Mouse (Mus musculus) limb, embryonic 14.5 days (tissue): ENCODE measurements at regions not wholly inside any gene's neighbourhood (a gene's known extent, or its start where the extent isn't known, plus 50 kb on each side); places are given as distances from the start of the nearest gene placed in this dataset.

ENCODE experiments used
- ATAC-seq: fragments of 200-750 bp; cut with Nextera tagmentation; 2 replicates; pipeline ENCODE4 v1.8.0; 2017; ENCODE audit warnings: low read depth, moderate number of reproducible peaks, moderate TSS enrichment; ENCODE audit not compliant: low FRiP score
- DNase-seq: peaks from one replicate; pipeline ENCODE4 v3.0.0-alpha.2; 2015; ENCODE audit warnings: low spot score
- H3K27ac ChIP-seq: fragments of 300-500 bp; sonication (generic); replicated peaks from 2 replicates; pipeline ENCODE4 v1.5.1; 2014; ENCODE audit warnings: low read depth, mild to moderate bottlenecking, low read length, moderate library complexity, mixed read lengths
- H3K27me3 ChIP-seq: fragments of 300-500 bp; sonication (generic); 2 replicates; pipeline ENCODE4 v1.6.1; 2014; ENCODE audit warnings: low read length, mixed read lengths; ENCODE audit not compliant: control insufficient read depth, insufficient read depth
- H3K36me3 ChIP-seq: fragments of 300-500 bp; sonication (generic); 2 replicates; pipeline ENCODE4 v1.6.1; 2014; ENCODE audit warnings: mild to moderate bottlenecking, low read length, moderate library complexity, mixed read lengths; ENCODE audit not compliant: control insufficient read depth, insufficient read depth
- H3K4me1 ChIP-seq: fragments of 300-500 bp; sonication (generic); 2 replicates; pipeline ENCODE4 v1.6.1; 2014; ENCODE audit warnings: antibody characterized with exemption, low read length, mixed read lengths; ENCODE audit not compliant: control insufficient read depth, insufficient read depth
- H3K4me2 ChIP-seq: fragments of 300-500 bp; sonication (generic); replicated peaks from 2 replicates; pipeline ENCODE4 v1.6.1; 2014; ENCODE audit warnings: low read depth, mild to moderate bottlenecking, low read length, moderate library complexity; ENCODE audit not compliant: severe bottlenecking
- H3K4me3 ChIP-seq: fragments of 300-500 bp; sonication (generic); replicated peaks from 2 replicates; pipeline ENCODE4 v1.5.1; 2014; ENCODE audit warnings: low read length
- H3K9ac ChIP-seq: fragments of 300-500 bp; sonication (generic); 2 replicates; pipeline ENCODE4 v1.6.1; 2014; ENCODE audit warnings: mild to moderate bottlenecking, low read depth, low read length, moderate library complexity; ENCODE audit not compliant: severe bottlenecking
- H3K9me3 ChIP-seq: fragments of 300-500 bp; sonication (generic); 2 replicates; pipeline ENCODE4 v1.6.1; 2016; ENCODE audit warnings: low read length; ENCODE audit not compliant: control insufficient read depth
- POLR2A ChIP-seq: fragments of 200-500 bp; IDR thresholded peaks from 2 replicates; pipeline ENCODE4 v1.8.0; 2012; ENCODE audit warnings: inconsistent platforms, mild to moderate bottlenecking, moderate library complexity, borderline replicate concordance; ENCODE audit not compliant: insufficient read depth, insufficient read length; ENCODE audit errors: extremely low read depth
- WGBS: fragments of 180-500 bp; shearing (Covaris S2); extraction: QIAGEN DNeasy Blood & Tissue Kit; methylation state at CpG from one replicate; pipeline ENCODE4 v1.1.7; 2014; 5-methylcytosine and 5-hydroxymethylcytosine counted together

DNA sequence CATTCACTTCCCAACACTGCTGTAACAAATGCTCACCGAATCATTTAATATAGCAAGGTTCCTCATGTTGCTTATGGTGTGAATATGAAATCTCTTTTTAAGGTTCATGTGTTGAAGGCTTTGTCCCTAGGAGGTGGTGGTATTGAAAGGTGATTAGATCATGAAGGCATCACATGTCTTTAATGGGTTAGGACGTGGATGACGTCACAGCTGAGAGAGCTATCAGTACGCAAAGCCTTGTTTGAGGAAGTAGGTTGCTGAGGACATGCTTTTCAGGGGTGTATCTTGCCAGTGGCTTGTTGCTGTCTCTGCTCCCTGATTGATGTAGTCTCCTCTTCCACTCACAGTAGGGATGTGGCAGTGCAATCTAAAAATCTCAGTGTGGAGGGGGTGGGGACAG, 69.8 kb upstream of the Arsj start:
- no peak overlapping the region for H3K9ac ChIP-seq
- no peak overlapping the region for H3K27ac ChIP-seq
- WGBS = 83% methylated on average over 4 of the region's 4 CpGs
- H3K4me2 ChIP-seq = no peak overlapping the region
- no peaks in the 10 kb centered on the region for H3K4me1 ChIP-seq
- TF ChIP-seq POLR2A = no peak
- H3K4me3 ChIP-seq = no peak overlapping the region
- no peaks in the 10 kb centered on the region for H3K9me3 ChIP-seq
- H3K36me3 ChIP-seq = no peaks in the 10 kb centered on the region
- no peaks in the 10 kb centered on the region for H3K27me3 ChIP-seq
- ATAC-seq (no peak), DNase-seq (no peak)

DNA sequence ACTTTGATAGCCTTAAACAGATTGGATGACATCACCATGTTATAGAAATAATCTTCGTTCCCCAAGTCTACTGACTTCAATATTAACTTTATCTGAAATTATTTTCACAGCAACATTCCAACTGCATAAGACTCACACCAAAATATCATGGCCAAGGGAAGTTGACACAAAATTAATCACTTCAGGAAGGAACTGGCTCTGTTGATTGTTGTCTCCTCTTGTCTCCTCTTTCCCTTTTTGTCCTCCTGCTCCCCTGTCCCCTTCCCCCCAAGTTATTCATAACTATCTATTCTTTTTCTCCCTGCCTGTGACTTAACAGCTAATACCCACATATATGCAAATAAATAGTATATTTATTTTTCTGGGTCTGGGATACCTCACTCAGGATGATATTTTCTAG, 67.6 kb upstream of the Arsj start:
- no peaks in the 10 kb centered on the region for H3K9me3 ChIP-seq
- no peak overlapping the region for H3K4me3 ChIP-seq
- ATAC-seq = no peak
- no peak overlapping the region for H3K4me2 ChIP-seq
- no peaks in the 10 kb centered on the region for H3K36me3 ChIP-seq
- H3K4me1 ChIP-seq = peaks cover 3% of the 10 kb centered on the region; the same call in 1 of the 2 replicates
- H3K27me3 ChIP-seq = no peaks in the 10 kb centered on the region
- 75% methylated on average over 1 of the region's 1 CpGs for WGBS
- no peak for DNase-seq
- no peak overlapping the region for H3K27ac ChIP-seq
- no peak overlapping the region for H3K9ac ChIP-seq
- no peak for TF ChIP-seq POLR2A

DNA sequence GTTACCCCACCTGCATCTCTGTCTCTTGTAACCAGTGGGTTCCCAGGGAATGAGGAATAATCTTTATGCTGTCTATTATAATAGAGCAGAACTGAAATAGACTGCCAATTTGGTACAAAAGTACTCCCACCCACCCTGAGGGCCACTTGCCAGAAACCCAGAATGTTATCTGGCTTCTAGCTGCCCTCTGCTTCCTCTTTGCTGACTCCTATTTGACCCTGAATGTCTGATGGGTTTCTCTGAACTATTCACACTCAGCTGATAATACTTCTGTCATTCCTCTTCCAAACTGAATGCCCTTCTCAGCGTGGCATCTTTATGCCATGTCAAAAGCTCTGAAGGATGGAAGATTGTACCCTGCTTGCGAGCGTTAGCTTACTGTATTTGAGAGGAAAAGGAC, 64.2 kb upstream of the Arsj start:
- Histone ChIP-seq H3K4me3 (no peak overlapping the region), H3K27me3 (no peaks in the 10 kb centered on the region), H3K9ac (no peak overlapping the region), H3K4me2 (no peak overlapping the region), H3K4me1 (peaks cover 3% of the 10 kb centered on the region; the same call in 1 of the 2 replicates), H3K36me3 (no peaks in the 10 kb centered on the region), H3K27ac (no peak overlapping the region), H3K9me3 (no peaks in the 10 kb centered on the region)
- ATAC-seq (no peak), DNase-seq (no peak)
- TF ChIP-seq POLR2A = no peak
- WGBS = 86% methylated on average over 3 of the region's 3 CpGs

DNA sequence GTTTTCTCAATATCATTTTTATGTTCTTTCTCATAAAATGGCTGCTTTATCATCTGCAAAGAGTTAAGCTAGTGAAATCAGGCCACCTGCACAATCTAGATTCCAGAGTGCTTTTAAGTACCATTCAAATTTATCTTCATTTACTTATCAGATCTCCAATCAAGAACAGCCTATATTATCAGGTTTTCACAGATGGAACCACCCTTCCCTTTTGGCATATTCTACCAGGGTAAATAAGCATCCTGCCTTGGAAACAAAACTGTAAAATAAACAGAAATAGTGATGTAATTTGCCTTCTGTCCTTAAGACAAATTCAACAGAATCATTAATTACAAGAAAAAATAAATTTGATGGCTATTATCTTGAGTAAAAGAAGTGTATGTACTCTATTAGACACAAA, 55.2 kb upstream of the Arsj start:
- Histone ChIP-seq H3K9ac (no peak overlapping the region), H3K36me3 (no peaks in the 10 kb centered on the region), H3K4me3 (no peak overlapping the region), H3K27me3 (no peaks in the 10 kb centered on the region), H3K9me3 (no peaks in the 10 kb centered on the region), H3K27ac (no peak overlapping the region), H3K4me1 (no peaks in the 10 kb centered on the region), H3K4me2 (no peak overlapping the region)
- DNase-seq (no peak), ATAC-seq (no peak)
- TF ChIP-seq POLR2A = no peak
